Mouse (Mus musculus) brown adipose tissue, adult 24 weeks (tissue): ENCODE data around the gene Acap1. TPM values are rescaled to one million over a fixed set of nuclear protein-coding genes. Genes with fewer than 3 reads are reported as not detected.

Experiments used
- H3K27ac ChIP-seq: fragments of 200-500 bp; replicated peaks from 2 replicates; pipeline ENCODE4 v1.5.1; 2012; ENCODE audit warnings: low read depth, mild to moderate bottlenecking, low read length
- H3K4me1 ChIP-seq: fragments of 200-500 bp; 2 replicates; pipeline ENCODE4 v1.6.1; 2012; ENCODE audit warnings: low read length, mixed read lengths; ENCODE audit not compliant: control insufficient read depth, insufficient read depth, insufficient read length
- H3K4me3 ChIP-seq: fragments of 200-500 bp; 2 replicates; pipeline ENCODE4 v1.5.1; 2012; ENCODE audit warnings: low read depth, mild to moderate bottlenecking, low read length, moderate library complexity; ENCODE audit not compliant: insufficient read depth
- polyA plus RNA-seq: library from polyadenylated mRNA; stranded (reverse); fragments of >200 nt; gene quantifications from 2 replicates; pipeline ENCODE4 v1.2.4, GENCODE M21; 2012; ENCODE audit not compliant: missing spikeins, insufficient read depth, insufficient read length

Acap1 gene
- polyA plus RNA-seq, 1 experiment: not detected

GRCm38 (mm10) chr11:69901406-69901846 lies 6.1 kb upstream of the Acap1 start:
- peaks cover 8% of the 10 kb centered on the region; the same call in 1 of the 2 replicates for H3K4me1 ChIP-seq
- H3K27ac ChIP-seq: peak overlapping the region; percentile 93
- H3K4me3 ChIP-seq: peak overlapping the region; percentile 67

- peak within 1 kb of the TSS; percentile 67 for H3K4me3 ChIP-seq
- peak within 1 kb of the TSS; percentile 93 for H3K27ac ChIP-seq
- H3K4me1 ChIP-seq: peaks cover 8% of the 10 kb centered on the region; the same call in 1 of the 2 replicates
Observed at GRCm38 (mm10) chr11:69900471-69901405, 5.4 kb upstream of the Acap1 start, which contains the start of the genes 2810408A11Rik and Neurl4. 2810408A11Rik (minus strand) TSS chr11:69900987. Neurl4 (plus strand) TSS chr11:69901072.

- no peak overlapping the region for H3K27ac ChIP-seq
- peaks cover 8% of the 10 kb centered on the region; the same call in 1 of the 2 replicates for H3K4me1 ChIP-seq
- H3K4me3 ChIP-seq: no peak overlapping the region
Observed at GRCm38 (mm10) chr11:69899870-69900269, 4.5 kb upstream of the Acap1 start.

GRCm38 (mm10) chr11:69894671-69895070 lies 668 bp downstream of the Acap1 start:
- Histone ChIP-seq H3K4me1 (no peaks in the 10 kb centered on the region), H3K27ac (no peak overlapping the region), H3K4me3 (no peak overlapping the region)

GRCm38 (mm10) chr11:69891482-69891881 lies 3.9 kb downstream of the Acap1 start:
- Histone ChIP-seq H3K27ac (no peak overlapping the region), H3K4me1 (no peaks in the 10 kb centered on the region), H3K4me3 (no peak overlapping the region)

- H3K4me1 ChIP-seq: peaks cover 5% of the 10 kb centered on the region
- 0 out of 2 replicates have a peak overlapping the region, but pooled peaks have one; percentile 13 for H3K4me3 ChIP-seq
- H3K27ac ChIP-seq: peak overlapping the region; percentile 59
Observed at GRCm38 (mm10) chr11:69886907-69887635, 8.3 kb downstream of the Acap1 start.

- Histone ChIP-seq H3K27ac (peak overlapping the region; percentile 85), H3K4me3 (peak overlapping the region; percentile 49), H3K4me1 (peaks cover 5% of the 10 kb centered on the region)
Observed at GRCm38 (mm10) chr11:69884663-69885062, 10.7 kb downstream of the Acap1 start.

GRCm38 (mm10) chr11:69884240-69884639 lies 11.1 kb downstream of the Acap1 start:
- Histone ChIP-seq H3K4me1 (peaks cover 8% of the 10 kb centered on the region), H3K27ac (peak overlapping the region; percentile 85), H3K4me3 (peak overlapping the region; percentile 49)

GRCm38 (mm10) chr11:69883527-69884151 lies 11.7 kb downstream of the Acap1 start:
- H3K4me1 ChIP-seq: peaks cover 8% of the 10 kb centered on the region
- no peak overlapping the region for H3K4me3 ChIP-seq
- H3K27ac ChIP-seq: peak overlapping the region; percentile 85

- H3K4me3 ChIP-seq: no peak overlapping the region
- H3K27ac ChIP-seq: no peak overlapping the region
- peaks cover 8% of the 10 kb centered on the region for H3K4me1 ChIP-seq
Observed at GRCm38 (mm10) chr11:69883066-69883465, 12.3 kb downstream of the Acap1 start.

- H3K27ac ChIP-seq: peak overlapping the region; percentile 91
- H3K4me1 ChIP-seq: peaks cover 8% of the 10 kb centered on the region
- peak overlapping the region; percentile 77 for H3K4me3 ChIP-seq
Observed at GRCm38 (mm10) chr11:69881787-69882670, 13.3 kb downstream of the Acap1 start.

GRCm38 (mm10) chr11:69880853-69881603 lies 14.3 kb downstream of the Acap1 start, which contains the start of gene Kctd11:
Kctd11 (minus strand) TSS chr11:69881406.
- Histone ChIP-seq H3K4me1 (peaks cover 9% of the 10 kb centered on the region), H3K4me3 (peak within 1 kb of the TSS; percentile 77), H3K27ac (peak within 1 kb of the TSS; percentile 93)

- H3K4me3 ChIP-seq: peak overlapping the region; percentile 77
- peaks cover 10% of the 10 kb centered on the region for H3K4me1 ChIP-seq
- peak overlapping the region; percentile 93 for H3K27ac ChIP-seq
Observed at GRCm38 (mm10) chr11:69880506-69880852, 14.9 kb downstream of the Acap1 start.
